Mouse (Mus musculus): ENCODE data around the gene Slc35g2.

The Slc35g2 gene

GRCm38 (mm10) chr9:100570626-100571233, at the start of gene Slc35g2:
Gene Slc35g2, minus strand, starts transcription at chr9:100571090.
- DNase-seq (ENCODE audit: low read depth, low spot score), result peak; percentile 61

DNA sequence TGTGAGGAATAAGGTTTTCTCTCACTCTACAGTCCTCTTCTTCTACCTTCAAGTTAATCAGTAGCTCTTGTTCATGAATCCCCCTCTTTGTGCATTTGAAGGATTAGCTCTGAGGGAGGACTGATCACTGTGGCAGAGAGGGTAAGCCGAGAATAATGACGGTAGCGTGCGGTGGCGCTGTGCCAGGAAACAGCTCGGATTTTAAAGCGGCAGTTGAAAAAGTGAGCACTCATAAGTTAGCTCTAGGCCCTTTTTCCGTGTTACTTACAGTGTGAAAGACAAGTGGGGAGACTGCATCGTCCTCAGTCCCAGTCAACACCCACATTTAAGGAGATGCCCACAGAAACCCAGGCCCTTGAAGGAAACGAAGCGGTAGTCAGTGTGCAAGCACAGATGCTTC, 46.1 kb upstream of the Slc35g2 start:
- DNase-seq (ENCODE audit: low read depth, low spot score), result peak; percentile 56

DNA sequence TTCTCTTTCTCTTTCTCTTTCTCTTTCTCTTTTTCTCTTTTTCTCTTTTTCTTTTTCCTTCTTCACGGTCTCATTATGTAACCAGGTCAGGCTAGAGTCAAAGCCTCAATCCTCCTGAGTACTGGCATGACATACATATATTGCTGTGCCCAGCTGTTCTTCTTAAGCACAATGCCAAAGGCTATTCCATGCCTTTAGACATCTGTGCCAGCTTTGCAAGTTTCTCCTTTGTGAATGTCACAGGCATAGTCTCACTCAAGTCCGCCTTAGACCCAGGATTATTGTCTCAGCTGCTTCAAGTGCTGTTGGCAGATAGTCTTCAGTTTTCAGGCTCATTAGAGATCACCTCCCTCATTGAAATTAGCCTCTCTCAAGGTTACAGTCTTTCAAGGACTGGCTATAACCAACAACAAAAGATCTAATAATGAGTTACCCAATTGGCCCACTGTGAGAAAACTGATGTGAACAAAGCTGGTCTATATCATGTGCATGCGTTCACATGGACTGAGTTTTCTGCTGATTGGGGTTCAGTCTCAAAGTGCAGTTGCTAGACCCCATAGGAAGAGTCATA, 42.7 kb upstream of the Slc35g2 start:
- no peak for DNase-seq (ENCODE audit: low read depth, low spot score)

DNA sequence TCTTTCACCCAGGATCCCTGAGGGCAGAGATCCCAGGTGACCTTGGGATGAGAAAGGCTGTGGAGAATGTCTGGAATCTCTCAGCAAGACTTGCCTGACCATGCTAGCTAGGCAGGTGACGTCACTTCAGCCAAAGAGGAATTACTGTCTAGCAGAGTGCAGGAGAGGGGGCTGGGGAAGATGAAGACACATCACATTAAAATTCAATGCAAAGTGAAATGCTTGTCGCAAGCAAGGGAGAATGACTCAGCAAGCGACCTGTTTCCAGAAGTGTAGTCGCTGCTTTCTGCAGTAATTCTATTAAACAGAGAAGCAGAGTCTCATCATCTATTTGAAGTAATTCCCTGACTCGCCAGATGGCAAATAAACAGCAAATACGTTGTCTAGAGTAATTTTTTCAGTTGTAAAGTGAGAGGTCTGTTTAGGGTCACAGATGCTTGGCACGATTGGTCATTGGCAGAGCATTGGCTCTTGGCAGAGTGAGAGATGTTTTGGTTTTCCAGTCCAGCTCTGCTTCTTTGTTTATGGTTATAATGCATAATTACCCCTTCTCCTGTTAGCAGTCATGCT, 35.2 kb upstream of the Slc35g2 start:
- DNase-seq (ENCODE audit: low read depth, low spot score), result no peak

DNA sequence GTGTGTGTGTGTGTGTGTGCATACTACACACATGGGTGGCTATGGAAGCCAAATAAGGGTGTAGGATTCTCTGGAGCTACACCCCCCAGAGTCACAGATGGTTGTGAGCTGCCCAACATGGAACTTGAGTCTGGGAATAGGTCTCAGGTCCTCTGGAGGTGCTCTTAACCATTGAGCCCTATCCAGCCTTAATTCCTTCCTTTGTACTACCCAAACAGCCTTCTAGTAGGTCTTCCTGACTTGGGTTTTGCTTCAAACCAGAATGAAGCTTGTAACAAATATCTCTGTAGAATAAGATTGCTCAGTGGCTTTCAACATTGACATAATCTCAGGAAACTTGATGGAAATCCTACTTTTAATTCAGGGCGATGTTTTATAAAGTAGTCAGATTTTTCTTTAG, 34.6 kb upstream of the Slc35g2 start:
- DNase-seq (ENCODE audit: low read depth, low spot score), result no peak

- no peak for DNase-seq (ENCODE audit: low read depth, low spot score)
Measured at GRCm38 (mm10) chr9:100603156-100603555, 32.3 kb upstream of the Slc35g2 start.

- DNase-seq (ENCODE audit: low read depth, low spot score), result no peak
Measured at GRCm38 (mm10) chr9:100602130-100602529, 31.2 kb upstream of the Slc35g2 start.

- no peak for DNase-seq (ENCODE audit: low read depth, low spot score)
Measured at GRCm38 (mm10) chr9:100599761-100600328, 29.0 kb upstream of the Slc35g2 start.

- DNase-seq (ENCODE audit: low read depth, low spot score), result no peak
Measured at GRCm38 (mm10) chr9:100597546-100597945, 26.7 kb upstream of the Slc35g2 start, which contains the start of gene Stag1. Gene Stag1, plus strand, starts transcription at chr9:100597798.

GRCm38 (mm10) chr9:100596317-100596716, 25.4 kb upstream of the Slc35g2 start:
- no peak for DNase-seq (ENCODE audit: low read depth, low spot score)

DNA sequence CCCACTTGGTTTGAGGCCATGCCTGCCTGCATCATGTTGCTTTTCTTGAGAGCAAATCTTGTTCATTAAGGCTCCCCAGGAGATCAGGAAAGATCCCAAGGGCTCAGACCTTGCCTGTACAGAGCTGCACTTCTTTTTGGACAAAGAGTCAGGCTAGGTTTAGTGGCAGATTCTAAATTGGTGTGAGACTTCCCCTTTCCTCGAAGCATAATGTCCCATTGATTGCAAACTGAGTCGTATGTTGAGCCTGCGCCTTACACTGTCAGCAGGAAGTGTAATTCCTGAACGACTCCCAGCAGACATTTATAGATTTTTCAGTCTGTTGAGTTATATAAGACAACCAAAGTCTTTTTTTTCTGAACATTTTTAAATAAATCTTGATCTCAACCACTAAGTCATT, 19.6 kb upstream of the Slc35g2 start:
- no peak for DNase-seq (ENCODE audit: low read depth, low spot score)

DNA sequence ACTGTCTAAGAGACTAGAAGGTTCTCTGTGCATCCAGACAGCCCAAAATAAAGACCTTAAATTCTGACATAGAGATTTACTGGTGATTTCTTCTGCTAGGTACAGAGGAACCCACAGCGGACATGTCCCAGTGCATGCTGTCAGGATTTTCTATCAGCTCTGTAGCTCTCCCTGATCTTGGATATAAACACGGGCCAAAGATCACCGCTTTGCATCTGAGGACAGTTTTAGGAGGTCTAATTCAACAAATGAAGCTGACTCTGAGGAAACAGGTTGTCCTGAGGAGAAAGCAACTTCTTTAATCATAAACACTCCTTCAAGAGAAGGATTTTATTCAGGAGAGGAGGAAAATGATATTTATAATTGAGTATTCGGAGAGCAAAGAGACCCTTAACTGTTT, 13.1 kb upstream of the Slc35g2 start:
- no peak for DNase-seq (ENCODE audit: low read depth, low spot score)

DNA sequence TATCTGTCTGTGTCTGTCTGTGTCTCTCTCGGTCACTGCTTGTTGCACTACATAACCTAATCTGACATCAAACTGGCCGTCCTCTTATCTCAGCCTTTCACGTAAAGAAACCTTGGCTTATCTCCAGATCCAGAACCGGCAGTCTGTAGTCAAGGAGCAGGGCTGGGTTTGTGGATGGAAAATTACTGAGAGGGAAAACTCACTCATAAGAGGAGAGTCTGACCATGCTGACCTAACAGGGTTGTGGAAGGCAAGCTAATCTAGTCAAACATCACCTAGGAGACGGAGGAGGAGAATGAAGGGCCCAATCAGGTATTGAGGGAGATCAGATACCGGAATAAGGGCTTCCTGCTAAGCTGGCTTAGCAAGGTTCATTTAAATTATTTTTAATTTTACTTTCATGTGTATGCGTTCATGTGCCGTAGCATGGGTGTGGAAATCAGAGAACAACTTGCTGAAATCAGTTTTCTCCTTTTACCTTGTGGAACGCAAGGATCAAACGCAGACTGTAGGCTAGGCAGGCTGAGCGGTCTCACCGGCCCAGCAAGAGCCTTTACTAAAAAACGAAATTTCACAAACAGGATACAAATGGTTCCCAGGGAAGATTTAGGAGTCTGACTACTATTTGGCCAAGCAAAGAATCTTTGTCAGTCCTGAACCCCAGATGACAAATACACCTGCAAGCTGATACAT, 12.1 kb upstream of the Slc35g2 start:
- DNase-seq (ENCODE audit: low read depth, low spot score), result no peak

- DNase-seq (ENCODE audit: low read depth, low spot score), result no peak
Measured at GRCm38 (mm10) chr9:100581543-100582492, 10.9 kb upstream of the Slc35g2 start.

DNA sequence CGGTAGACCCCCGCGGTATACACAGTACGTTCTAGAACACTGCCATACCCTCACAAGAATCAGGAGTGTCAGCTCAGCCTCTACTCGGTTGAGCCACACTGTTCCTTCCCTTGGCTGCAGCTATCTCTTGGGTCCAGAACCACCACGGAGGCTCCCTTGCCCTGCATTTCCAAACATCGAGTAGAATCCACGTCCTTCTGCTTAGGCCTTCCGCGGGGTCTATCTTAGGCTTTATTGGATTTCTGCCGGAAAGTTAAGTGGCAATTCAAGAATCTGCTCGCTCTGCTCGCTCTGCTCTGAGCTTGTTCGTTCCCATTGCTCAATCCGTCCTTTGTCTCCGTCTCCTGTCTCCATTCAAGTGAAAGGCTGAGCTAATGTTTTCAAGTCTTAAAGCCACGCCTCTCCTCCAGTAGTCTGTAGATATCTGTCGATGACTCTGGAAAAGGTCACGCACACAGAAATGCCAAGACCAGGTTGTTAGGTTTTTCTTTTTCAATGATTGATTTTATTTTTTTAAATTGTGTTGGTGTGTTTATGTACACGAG, 9.4 kb upstream of the Slc35g2 start:
- no peak for DNase-seq (ENCODE audit: low read depth, low spot score)

DNA sequence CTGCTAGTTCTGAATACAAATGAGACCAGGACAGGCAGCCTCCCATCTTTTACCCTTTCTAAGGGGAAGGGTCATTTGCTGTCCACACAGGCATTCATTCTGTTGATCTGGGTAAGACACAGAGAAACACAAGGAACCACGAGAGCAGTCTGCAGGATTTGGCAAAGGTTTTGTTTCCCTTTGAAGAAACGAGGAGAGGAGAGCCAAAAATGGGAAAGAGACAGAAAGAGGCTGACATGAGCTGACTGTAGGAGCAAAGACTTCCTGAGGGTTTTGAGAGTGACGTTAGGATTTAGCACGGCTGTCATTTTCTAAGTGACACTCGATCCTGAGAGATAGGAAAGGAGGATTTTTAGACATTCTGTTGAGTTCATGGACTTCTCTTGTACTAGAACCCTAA, 3.1 kb upstream of the Slc35g2 start:
- DNase-seq (ENCODE audit: low read depth, low spot score), result no peak

DNA sequence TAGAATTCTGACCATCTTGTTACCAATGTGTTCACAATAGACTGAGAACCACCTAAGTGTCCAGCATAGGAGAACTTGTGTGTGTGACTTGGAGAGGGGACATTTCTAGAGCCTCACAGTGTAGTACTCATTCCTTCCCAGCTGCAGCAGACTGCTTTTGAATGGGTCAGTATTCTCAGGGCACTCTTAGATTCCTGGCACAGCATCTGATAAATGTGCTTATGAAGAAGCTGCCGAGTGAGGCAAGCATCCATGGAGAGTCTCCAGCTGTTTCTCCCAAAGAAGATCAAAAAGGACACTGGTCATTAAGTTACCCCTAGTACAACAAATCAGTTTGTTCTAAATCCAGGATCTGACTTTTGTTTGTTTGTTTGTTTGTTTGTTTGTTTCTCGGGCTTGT, 2.4 kb upstream of the Slc35g2 start:
- no peak for DNase-seq (ENCODE audit: low read depth, low spot score)

DNA sequence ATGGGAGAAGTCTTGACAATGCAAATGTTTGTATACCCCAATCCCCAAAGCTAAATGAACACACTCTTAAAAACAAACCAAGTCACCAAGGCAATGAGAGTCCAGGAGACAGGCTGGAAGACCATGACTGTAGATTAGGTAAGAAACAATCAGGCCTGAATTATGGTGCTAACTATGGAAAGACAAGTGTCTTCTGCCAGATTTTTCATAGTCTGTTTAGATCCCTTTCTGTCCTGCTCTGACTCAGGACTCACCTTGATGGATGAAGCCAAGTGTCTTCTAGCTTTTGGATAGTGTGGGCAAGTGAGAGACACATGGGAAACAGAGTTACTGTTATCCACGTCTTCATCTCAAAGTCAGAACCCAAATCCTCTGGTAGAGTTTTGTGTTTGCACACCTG, 621 bp upstream of the Slc35g2 start:
- no peak for DNase-seq (ENCODE audit: low read depth, low spot score)

- DNase-seq (ENCODE audit: low read depth, low spot score), result no peak
Measured at GRCm38 (mm10) chr9:100569798-100570625, 878 bp downstream of the Slc35g2 start.

DNA sequence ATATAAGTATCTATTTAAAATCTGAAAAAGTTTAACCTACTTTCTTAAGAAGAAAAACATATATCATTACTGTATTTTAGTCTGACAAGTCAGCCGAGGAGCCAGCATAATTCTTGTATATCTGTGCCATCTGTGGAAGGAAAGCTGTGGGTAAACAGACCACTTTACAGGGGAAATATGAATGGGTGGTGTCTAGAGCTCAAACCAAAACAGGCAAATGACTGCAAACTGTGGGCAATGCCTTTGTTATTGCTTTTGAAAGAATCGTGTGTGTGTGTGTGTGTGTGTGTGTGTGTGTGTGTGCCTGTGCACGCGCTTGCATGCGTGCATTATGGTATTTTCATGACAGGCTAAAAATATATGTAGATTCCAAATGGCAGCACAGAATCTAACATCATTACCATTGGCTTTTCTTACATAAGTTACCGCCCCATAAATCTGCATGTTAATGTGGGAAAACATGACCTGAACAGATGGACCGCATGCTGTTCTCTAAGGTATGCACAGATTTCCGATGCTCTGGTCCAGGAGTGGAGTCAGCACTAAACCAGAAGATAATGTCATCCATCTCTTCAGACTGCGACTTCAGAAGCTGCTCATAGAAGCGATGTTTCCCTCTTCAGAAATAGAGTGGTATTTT, 10.5 kb downstream of the Slc35g2 start:
- no peak for DNase-seq (ENCODE audit: low read depth, low spot score)
